Mouse (Mus musculus): ENCODE data around the gene Maf. TPM values are rescaled to one million over a fixed set of nuclear protein-coding genes. Genes with fewer than 3 reads are reported as not detected.

The Maf gene
- polyA plus RNA-seq (2015; fragmentation: Nextera tagmentation; extraction: Ambion mirVana) = 5.9 and 6.0 TPM in 2 replicates

- Histone ChIP-seq H3K36me3 (replicated peaks; ENCODE audit: insufficient read depth, low read length) (no peaks in the 10 kb centered on the region), H3K4me2 (ENCODE audit: low read depth, low read length) (peak within 1 kb of the TSS; percentile 69), H3K9me3 (ENCODE audit: low read length) (no peaks in the 10 kb centered on the region), H3K27ac (ENCODE audit: low read depth) (peak within 1 kb of the TSS; percentile 81), H3K27me3 (ENCODE audit: insufficient read depth, low read length) (peaks cover 11% of the 10 kb centered on the region), H3K9ac (replicated peaks) (peak within 1 kb of the TSS; percentile 69), H3K4me1 (ENCODE audit: insufficient read depth) (0 out of 2 replicates have a peak, but pooled peaks cover 3% of the 10 kb centered on the region), H3K4me3 (ENCODE audit: low read depth, low read length) (peak within 1 kb of the TSS; percentile 60)
- TF ChIP-seq CTCF (IDR thresholded peaks at IDR 0.05; ENCODE audit: low read depth) (no peak), EP300 (IDR thresholded peaks at IDR 0.05; ENCODE audit: low read depth) (no peak)
- ATAC-seq (peak; percentile 81), DNase-seq (peak; percentile 81)
- WGBS (ENCODE audit: insufficient replicate concordance) = under 1% methylated on average over 43 of the region's 43 CpGs
These were observed at the start of gene Maf for GRCm38 (mm10) chr8:115707731-115708590. Maf (minus strand) TSS chr8:115707794.

GRCm38 (mm10) chr8:115756965-115757364 lies 49.4 kb upstream of the Maf start:
- Histone ChIP-seq H3K9ac (replicated peaks) (no peak overlapping the region), H3K36me3 (replicated peaks; ENCODE audit: insufficient read depth, low read length) (no peaks in the 10 kb centered on the region), H3K4me2 (ENCODE audit: low read depth, low read length) (no peak overlapping the region), H3K4me3 (ENCODE audit: low read depth, low read length) (no peak overlapping the region), H3K4me1 (ENCODE audit: insufficient read depth) (peaks cover 8% of the 10 kb centered on the region), H3K27ac (ENCODE audit: low read depth) (no peak overlapping the region), H3K9me3 (ENCODE audit: low read length) (0 out of 2 replicates have a peak, but pooled peaks cover 2% of the 10 kb centered on the region), H3K27me3 (ENCODE audit: insufficient read depth, low read length) (no peaks in the 10 kb centered on the region)
- WGBS (ENCODE audit: insufficient replicate concordance) = 58% methylated on average over 3 of the region's 3 CpGs
- DNase-seq (no peak), ATAC-seq (no peak)
- TF ChIP-seq EP300 (IDR thresholded peaks at IDR 0.05; ENCODE audit: low read depth) (no peak), CTCF (IDR thresholded peaks at IDR 0.05; ENCODE audit: low read depth) (no peak)

GRCm38 (mm10) chr8:115756027-115756426 lies 48.4 kb upstream of the Maf start:
- Histone ChIP-seq H3K36me3 (replicated peaks; ENCODE audit: insufficient read depth, low read length) (no peaks in the 10 kb centered on the region), H3K4me3 (ENCODE audit: low read depth, low read length) (no peak overlapping the region), H3K9me3 (ENCODE audit: low read length) (0 out of 2 replicates have a peak, but pooled peaks cover 1% of the 10 kb centered on the region), H3K4me1 (ENCODE audit: insufficient read depth) (peaks cover 8% of the 10 kb centered on the region), H3K4me2 (ENCODE audit: low read depth, low read length) (no peak overlapping the region), H3K9ac (replicated peaks) (no peak overlapping the region), H3K27ac (ENCODE audit: low read depth) (no peak overlapping the region), H3K27me3 (ENCODE audit: insufficient read depth, low read length) (no peaks in the 10 kb centered on the region)
- peak; percentile 36; the same call in 1 of the 2 replicates for ATAC-seq
- 42% methylated on average over 2 of the region's 2 CpGs for WGBS (ENCODE audit: insufficient replicate concordance)
- no peak for TF ChIP-seq EP300 (IDR thresholded peaks at IDR 0.05; ENCODE audit: low read depth)
- TF ChIP-seq CTCF (IDR thresholded peaks at IDR 0.05; ENCODE audit: low read depth) = no peak
- no peak for DNase-seq

GRCm38 (mm10) chr8:115754694-115755093 lies 47.1 kb upstream of the Maf start:
- Histone ChIP-seq H3K9ac (replicated peaks) (no peak overlapping the region), H3K27ac (ENCODE audit: low read depth) (no peak overlapping the region), H3K4me1 (ENCODE audit: insufficient read depth) (peaks cover 8% of the 10 kb centered on the region), H3K36me3 (replicated peaks; ENCODE audit: insufficient read depth, low read length) (no peaks in the 10 kb centered on the region), H3K4me3 (ENCODE audit: low read depth, low read length) (no peak overlapping the region), H3K27me3 (ENCODE audit: insufficient read depth, low read length) (no peaks in the 10 kb centered on the region), H3K9me3 (ENCODE audit: low read length) (no peaks in the 10 kb centered on the region), H3K4me2 (ENCODE audit: low read depth, low read length) (0 out of 2 replicates have a peak overlapping the region, but pooled peaks have one; percentile 13)
- TF ChIP-seq CTCF (IDR thresholded peaks at IDR 0.05; ENCODE audit: low read depth) = no peak
- peak; percentile 56; the same call in 1 of the 2 replicates for TF ChIP-seq EP300 (IDR thresholded peaks at IDR 0.05; ENCODE audit: low read depth)
- DNase-seq (no peak), ATAC-seq (no peak)
- 43% methylated on average over 2 of the region's 2 CpGs for WGBS (ENCODE audit: insufficient replicate concordance)

- WGBS (ENCODE audit: insufficient replicate concordance) = 52% methylated on average over 8 of the region's 8 CpGs
- no peaks in the 10 kb centered on the region for H3K27me3 ChIP-seq (ENCODE audit: insufficient read depth, low read length)
These were observed 46.2 kb upstream of the Maf start for GRCm38 (mm10) chr8:115753801-115754200.

GRCm38 (mm10) chr8:115747426-115747825 lies 39.8 kb upstream of the Maf start:
- no peak for DNase-seq
- H3K4me1 ChIP-seq (ENCODE audit: insufficient read depth) = no peaks in the 10 kb centered on the region
- H3K9me3 ChIP-seq (ENCODE audit: low read length) = no peaks in the 10 kb centered on the region
- H3K27me3 ChIP-seq (ENCODE audit: insufficient read depth, low read length) = no peaks in the 10 kb centered on the region
- H3K36me3 ChIP-seq (replicated peaks; ENCODE audit: insufficient read depth, low read length) = no peaks in the 10 kb centered on the region
- no peak overlapping the region for H3K4me2 ChIP-seq (ENCODE audit: low read depth, low read length)
- no peak overlapping the region for H3K27ac ChIP-seq (ENCODE audit: low read depth)
- no peak overlapping the region for H3K9ac ChIP-seq (replicated peaks)
- TF ChIP-seq CTCF (IDR thresholded peaks at IDR 0.05; ENCODE audit: low read depth) (no peak), EP300 (IDR thresholded peaks at IDR 0.05; ENCODE audit: low read depth) (no peak)
- ATAC-seq = no peak
- no peak overlapping the region for H3K4me3 ChIP-seq (ENCODE audit: low read depth, low read length)
- 85% methylated on average over 10 of the region's 10 CpGs for WGBS (ENCODE audit: insufficient replicate concordance)

More at GRCm38 (mm10) chr8:115753801-115754200, 46.2 kb upstream of the Maf start:
- H3K4me1 ChIP-seq (ENCODE audit: insufficient read depth) = peaks cover 8% of the 10 kb centered on the region
- ATAC-seq = no peak
- no peaks in the 10 kb centered on the region for H3K36me3 ChIP-seq (replicated peaks; ENCODE audit: insufficient read depth, low read length)
- H3K9me3 ChIP-seq (ENCODE audit: low read length) = no peaks in the 10 kb centered on the region
- no peak overlapping the region for H3K4me2 ChIP-seq (ENCODE audit: low read depth, low read length)
- TF ChIP-seq CTCF (IDR thresholded peaks at IDR 0.05; ENCODE audit: low read depth) = no peak
- TF ChIP-seq EP300 (IDR thresholded peaks at IDR 0.05; ENCODE audit: low read depth) = no peak
- H3K9ac ChIP-seq (replicated peaks) = no peak overlapping the region
- H3K27ac ChIP-seq (ENCODE audit: low read depth) = no peak overlapping the region
- DNase-seq = no peak
- no peak overlapping the region for H3K4me3 ChIP-seq (ENCODE audit: low read depth, low read length)

Data from liver, postnatal 0 days (tissue).